Mouse (Mus musculus): ENCODE results near the gene B3galnt1.

- TF ChIP-seq EP300 (IDR thresholded peaks at IDR 0.05; ENCODE audit: low read length) (no peak), CTCF (conservative IDR thresholded peaks at IDR 0.05 in 1 of 2, IDR thresholded peaks at IDR 0.05 in 1 of 2; ENCODE audit: low read depth in 2 of 2, low read length in 2 of 2) (no peak), MAZ (IDR thresholded peaks at IDR 0.05; ENCODE audit: low read depth, low read length) (no peak), POLR2A (IDR thresholded peaks at IDR 0.05; ENCODE audit: low read depth, low read length) (no peak), RAD21 (IDR thresholded peaks at IDR 0.05; ENCODE audit: low read depth, low read length) (no peak), USF1 (IDR thresholded peaks at IDR 0.05; ENCODE audit: low read depth, low read length) (no peak), MYC (IDR thresholded peaks at IDR 0.05; ENCODE audit: low read depth, low read length) (no peak), RCOR1 (conservative IDR thresholded peaks at IDR 0.05; ENCODE audit: low read depth, low read length) (no peak), HCFC1 (IDR thresholded peaks at IDR 0.05; ENCODE audit: low read depth, low read length) (no peak), GABPA (IDR thresholded peaks at IDR 0.05; ENCODE audit: insufficient replicate concordance, low read depth, low read length) (no peak), NRF1 (IDR thresholded peaks at IDR 0.05; ENCODE audit: low read depth, low read length) (no peak), ZNF384 (IDR thresholded peaks at IDR 0.05; ENCODE audit: low read depth, low read length) (no peak), POLR2AphosphoS2 (IDR thresholded peaks at IDR 0.05; ENCODE audit: low read depth, low read length) (no peak), ZC3H11A (IDR thresholded peaks at IDR 0.05; ENCODE audit: low read depth, low read length) (no peak)
Measured at GRCm38 (mm10) chr3:69556092-69556778, 42.5 kb downstream of the B3galnt1 start.
